Mouse (Mus musculus): Measurements from ENCODE around the gene Tnfrsf1b. TPM values are rescaled to one million over a fixed set of nuclear protein-coding genes. Genes with fewer than 3 reads are reported as not detected.

Tnfrsf1b gene
- polyA plus RNA-seq, 1 experiment from 2014 or later = 2.7 TPM

DNA sequence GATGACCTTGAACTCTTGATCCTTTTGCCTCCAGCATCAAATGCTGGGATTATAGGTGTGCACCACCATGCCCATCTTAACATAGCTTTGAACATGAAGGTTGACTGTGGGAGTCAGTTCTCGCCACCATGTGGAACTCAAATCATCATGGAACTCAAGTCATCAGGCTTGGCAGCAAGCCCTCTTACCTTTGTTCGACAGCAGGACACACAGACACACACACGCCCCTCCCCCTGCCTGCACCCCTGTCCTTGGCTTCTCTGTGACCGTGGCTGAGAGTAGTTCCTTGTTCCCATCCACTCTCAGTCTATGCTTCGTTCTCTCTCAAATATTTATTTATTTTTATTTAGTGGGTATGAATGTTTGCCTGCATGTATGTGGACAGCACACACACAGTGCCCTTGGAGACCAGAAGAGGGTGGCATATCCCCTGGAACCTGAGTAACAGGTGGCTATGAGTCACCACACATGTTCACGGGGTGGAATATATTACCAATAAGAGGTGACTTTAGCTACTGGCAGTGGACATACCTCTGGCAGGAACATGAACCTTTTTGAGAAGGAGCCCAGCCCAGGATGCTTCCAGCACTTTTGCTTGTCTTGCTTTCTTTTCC, 37.5 kb downstream of the Tnfrsf1b start:
- ATAC-seq (ENCODE audit: low FRiP score, low TSS enrichment) (no peak), DNase-seq (no peak)
- Histone ChIP-seq H3K4me3 (replicated peaks; ENCODE audit: low read depth, low read length) (no peak overlapping the region), H3K27ac (replicated peaks; ENCODE audit: low read depth, low read length) (no peak overlapping the region), H3K36me3 (ENCODE audit: control insufficient read depth, insufficient read depth, low read length) (no peaks in the 10 kb centered on the region), H3K9me3 (ENCODE audit: control insufficient read depth, low read length) (no peaks in the 10 kb centered on the region), H3K4me2 (ENCODE audit: low read length) (no peak overlapping the region), H3K27me3 (ENCODE audit: control insufficient read depth, insufficient read depth, low read length) (no peaks in the 10 kb centered on the region), H3K9ac (replicated peaks; ENCODE audit: low read length) (no peak overlapping the region), H3K4me1 (ENCODE audit: control insufficient read depth, insufficient read depth, low read length) (no peaks in the 10 kb centered on the region)
- WGBS = 85% methylated on average over 6 of the region's 6 CpGs

DNA sequence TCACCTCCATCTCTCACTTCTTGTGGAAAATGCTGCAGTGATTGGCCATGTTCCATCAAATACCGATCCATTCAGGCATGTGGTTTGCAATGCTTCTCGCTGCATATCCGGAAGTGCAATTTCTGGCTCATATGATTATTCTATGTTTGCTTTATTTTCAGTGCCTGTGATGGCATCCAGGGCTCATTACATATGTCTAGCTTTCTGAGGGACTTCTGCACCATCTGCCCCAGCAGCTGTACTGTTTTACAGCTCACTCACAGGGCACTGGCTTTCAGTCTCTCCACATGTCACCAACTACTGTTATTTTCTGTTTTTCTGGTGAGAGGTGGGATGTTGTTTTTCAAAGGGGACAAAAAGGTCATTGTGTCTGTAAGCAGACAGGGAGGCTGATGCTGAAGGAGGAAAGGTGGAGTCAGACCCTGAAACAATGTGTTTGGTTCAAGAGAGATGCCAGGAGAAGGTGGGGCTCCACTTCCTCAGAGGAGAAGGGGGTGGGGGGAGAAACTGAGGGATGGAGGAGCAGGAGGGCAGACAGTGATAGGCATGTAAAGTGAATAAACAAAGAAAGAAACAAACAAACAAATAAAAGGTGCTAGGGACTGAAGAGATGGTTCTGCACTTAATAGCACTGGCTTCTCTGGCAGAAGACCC, 38.8 kb downstream of the Tnfrsf1b start:
- H3K27ac ChIP-seq (replicated peaks; ENCODE audit: low read depth, low read length) = no peak overlapping the region
- 91% methylated on average over 3 of the region's 3 CpGs for WGBS
- H3K4me3 ChIP-seq (replicated peaks; ENCODE audit: low read depth, low read length) = no peak overlapping the region
- H3K27me3 ChIP-seq (ENCODE audit: control insufficient read depth, insufficient read depth, low read length) = no peaks in the 10 kb centered on the region
- no peaks in the 10 kb centered on the region for H3K36me3 ChIP-seq (ENCODE audit: control insufficient read depth, insufficient read depth, low read length)
- H3K9me3 ChIP-seq (ENCODE audit: control insufficient read depth, low read length) = no peaks in the 10 kb centered on the region
- H3K4me2 ChIP-seq (ENCODE audit: low read length) = no peak overlapping the region
- H3K9ac ChIP-seq (replicated peaks; ENCODE audit: low read length) = no peak overlapping the region
- ATAC-seq (ENCODE audit: low FRiP score, low TSS enrichment) (no peak), DNase-seq (no peak)
- no peaks in the 10 kb centered on the region for H3K4me1 ChIP-seq (ENCODE audit: control insufficient read depth, insufficient read depth, low read length)

DNA sequence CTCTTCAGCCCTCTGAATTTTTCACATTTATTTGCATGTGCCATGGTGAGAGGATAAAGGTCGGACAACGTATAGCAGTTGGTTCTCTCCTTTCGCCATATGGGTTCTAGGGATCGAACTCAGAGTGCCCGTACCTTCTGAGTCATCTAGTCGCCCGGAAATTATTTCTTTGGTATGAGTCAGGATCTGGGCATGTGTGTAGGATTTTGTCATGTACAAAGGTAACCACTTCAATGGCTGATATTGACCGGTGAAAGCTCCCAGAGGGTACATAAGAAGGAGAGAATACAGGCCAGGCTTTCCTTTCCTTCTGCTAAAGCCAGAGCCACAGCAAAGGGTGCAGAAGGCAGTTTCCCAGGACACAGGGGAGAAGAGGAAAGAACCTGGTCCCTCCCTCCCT, 41.9 kb downstream of the Tnfrsf1b start:
- Histone ChIP-seq H3K36me3 (ENCODE audit: control insufficient read depth, insufficient read depth, low read length) (no peaks in the 10 kb centered on the region), H3K4me3 (replicated peaks; ENCODE audit: low read depth, low read length) (no peak overlapping the region), H3K4me2 (ENCODE audit: low read length) (no peak overlapping the region), H3K4me1 (ENCODE audit: control insufficient read depth, insufficient read depth, low read length) (no peaks in the 10 kb centered on the region), H3K27me3 (ENCODE audit: control insufficient read depth, insufficient read depth, low read length) (no peaks in the 10 kb centered on the region), H3K9me3 (ENCODE audit: control insufficient read depth, low read length) (no peaks in the 10 kb centered on the region), H3K27ac (replicated peaks; ENCODE audit: low read depth, low read length) (no peak overlapping the region), H3K9ac (replicated peaks; ENCODE audit: low read length) (no peak overlapping the region)
- no peak for DNase-seq
- ATAC-seq (ENCODE audit: low FRiP score, low TSS enrichment) = no peak
- 92% methylated on average over 8 of the region's 8 CpGs for WGBS

DNA sequence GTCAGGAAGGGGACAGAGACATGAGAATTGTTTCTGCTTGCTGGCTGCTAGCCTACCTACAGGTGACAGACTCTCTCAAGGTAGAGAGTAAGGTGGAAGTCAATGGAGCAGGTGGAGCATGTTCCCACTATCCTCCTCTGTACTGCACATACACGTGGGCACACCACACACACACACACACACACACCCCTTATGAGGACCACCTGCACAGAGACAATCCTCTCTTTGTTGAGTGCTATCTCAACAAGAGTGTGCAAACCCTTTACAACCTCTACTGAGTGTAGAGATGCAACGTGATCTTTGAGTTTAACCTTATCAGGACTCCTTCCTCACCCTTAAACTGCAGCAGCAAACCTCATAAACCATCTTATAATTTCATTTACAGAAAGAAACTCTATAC, 43.4 kb downstream of the Tnfrsf1b start:
- no peak overlapping the region for H3K9ac ChIP-seq (replicated peaks; ENCODE audit: low read length)
- ATAC-seq (ENCODE audit: low FRiP score, low TSS enrichment) = no peak
- 63% methylated on average over 2 of the region's 2 CpGs for WGBS

DNA sequence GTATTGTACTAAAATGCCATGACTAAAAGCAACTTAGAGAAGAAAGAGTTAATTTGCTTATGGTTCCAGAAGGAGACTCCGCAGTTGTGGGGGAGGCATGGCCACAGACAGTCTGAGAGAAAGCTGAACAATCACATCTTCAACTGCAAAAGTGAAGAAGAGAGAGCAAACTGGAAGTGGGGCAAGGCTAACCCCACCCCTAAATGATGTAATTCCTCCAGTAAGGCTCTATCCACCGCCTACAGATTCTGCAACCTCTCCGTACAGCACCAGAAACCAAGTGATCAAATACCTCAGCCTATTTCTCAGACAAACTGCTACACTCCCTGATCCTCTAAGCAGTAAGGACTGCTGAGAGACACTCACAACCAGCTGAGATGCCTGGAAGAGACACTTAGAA, 45.2 kb downstream of the Tnfrsf1b start:
- Histone ChIP-seq H3K36me3 (ENCODE audit: control insufficient read depth, insufficient read depth, low read length) (no peaks in the 10 kb centered on the region), H3K4me3 (replicated peaks; ENCODE audit: low read depth, low read length) (no peak overlapping the region), H3K27ac (replicated peaks; ENCODE audit: low read depth, low read length) (no peak overlapping the region), H3K4me2 (ENCODE audit: low read length) (no peak overlapping the region), H3K27me3 (ENCODE audit: control insufficient read depth, insufficient read depth, low read length) (no peaks in the 10 kb centered on the region), H3K9me3 (ENCODE audit: control insufficient read depth, low read length) (no peaks in the 10 kb centered on the region), H3K4me1 (ENCODE audit: control insufficient read depth, insufficient read depth, low read length) (no peaks in the 10 kb centered on the region), H3K9ac (replicated peaks; ENCODE audit: low read length) (no peak overlapping the region)
- 75% methylated on average over 3 of the region's 3 CpGs for WGBS
- no peak for ATAC-seq (ENCODE audit: low FRiP score, low TSS enrichment)
- no peak for DNase-seq

More for the DNA sequence above, 43.4 kb downstream of the Tnfrsf1b start:
- H3K9me3 ChIP-seq (ENCODE audit: control insufficient read depth, low read length) = no peaks in the 10 kb centered on the region
- H3K27me3 ChIP-seq (ENCODE audit: control insufficient read depth, insufficient read depth, low read length) = no peaks in the 10 kb centered on the region
- no peak for DNase-seq
- H3K4me1 ChIP-seq (ENCODE audit: control insufficient read depth, insufficient read depth, low read length) = no peaks in the 10 kb centered on the region
- H3K27ac ChIP-seq (replicated peaks; ENCODE audit: low read depth, low read length) = no peak overlapping the region
- H3K36me3 ChIP-seq (ENCODE audit: control insufficient read depth, insufficient read depth, low read length) = no peaks in the 10 kb centered on the region
- no peak overlapping the region for H3K4me3 ChIP-seq (replicated peaks; ENCODE audit: low read depth, low read length)
- no peak overlapping the region for H3K4me2 ChIP-seq (ENCODE audit: low read length)

DNA sequence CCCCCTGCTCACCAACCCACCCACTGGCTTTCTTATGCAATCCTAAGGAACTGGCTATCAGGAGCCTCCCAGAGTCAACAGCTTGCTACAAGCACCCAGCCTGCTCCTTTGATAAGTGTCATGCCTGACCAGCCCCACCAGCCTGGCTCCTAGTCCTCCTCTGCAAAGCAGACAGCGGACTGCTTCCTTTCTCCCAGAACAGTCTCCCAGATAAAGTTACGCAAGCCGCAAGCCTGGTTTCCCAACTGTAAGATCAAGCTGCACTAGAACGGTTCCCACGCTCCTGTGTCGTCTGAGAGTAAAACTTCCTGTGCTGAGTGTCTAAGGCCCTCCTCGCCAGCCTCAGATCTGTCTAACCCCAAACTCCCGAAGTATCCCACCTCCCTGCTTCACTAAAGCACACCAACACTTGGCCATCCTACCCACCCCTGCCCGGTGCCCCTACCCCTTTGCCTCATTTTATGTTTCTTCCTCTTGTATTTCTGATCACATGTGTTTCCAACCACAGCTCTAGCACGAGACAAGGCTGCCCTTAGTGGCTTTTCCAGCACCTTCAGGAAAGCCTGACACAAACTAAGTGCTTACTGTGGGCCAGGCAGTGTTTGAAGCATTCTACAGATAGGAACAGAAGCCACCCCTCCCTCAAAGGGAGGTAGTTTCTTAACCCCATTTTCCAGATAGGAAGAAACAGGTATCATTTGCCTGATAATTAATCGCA, 46.5 kb downstream of the Tnfrsf1b start:
- Histone ChIP-seq H3K9ac (replicated peaks; ENCODE audit: low read length) (no peak overlapping the region), H3K4me3 (replicated peaks; ENCODE audit: low read depth, low read length) (no peak overlapping the region), H3K27ac (replicated peaks; ENCODE audit: low read depth, low read length) (no peak overlapping the region), H3K4me2 (ENCODE audit: low read length) (no peak overlapping the region), H3K4me1 (ENCODE audit: control insufficient read depth, insufficient read depth, low read length) (no peaks in the 10 kb centered on the region), H3K36me3 (ENCODE audit: control insufficient read depth, insufficient read depth, low read length) (no peaks in the 10 kb centered on the region), H3K27me3 (ENCODE audit: control insufficient read depth, insufficient read depth, low read length) (no peaks in the 10 kb centered on the region), H3K9me3 (ENCODE audit: control insufficient read depth, low read length) (no peaks in the 10 kb centered on the region)
- ATAC-seq (ENCODE audit: low FRiP score, low TSS enrichment) (no peak), DNase-seq (no peak)
- 54% methylated on average over 11 of the region's 11 CpGs for WGBS

DNA sequence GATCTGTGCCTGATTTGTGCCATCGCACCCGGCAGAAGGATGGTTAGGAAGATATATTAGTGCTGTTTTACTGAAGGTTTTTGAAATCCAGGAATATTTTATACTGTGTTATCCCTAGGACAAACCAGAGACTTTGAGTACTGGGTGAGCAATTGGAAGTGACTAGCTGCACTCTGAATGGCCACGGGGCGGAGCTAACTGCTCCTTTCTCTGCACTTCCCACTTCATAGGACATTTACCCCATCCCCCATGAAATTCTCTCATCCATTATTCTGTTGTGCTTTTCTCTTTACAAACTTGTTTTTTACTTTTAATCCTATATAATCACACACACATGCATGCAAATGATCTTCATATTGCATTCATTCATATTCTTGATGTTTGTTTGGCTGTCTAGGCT, 50.1 kb downstream of the Tnfrsf1b start:
- H3K36me3 ChIP-seq (ENCODE audit: control insufficient read depth, insufficient read depth, low read length) = no peaks in the 10 kb centered on the region
- 85% methylated on average over 4 of the region's 4 CpGs for WGBS

DNA sequence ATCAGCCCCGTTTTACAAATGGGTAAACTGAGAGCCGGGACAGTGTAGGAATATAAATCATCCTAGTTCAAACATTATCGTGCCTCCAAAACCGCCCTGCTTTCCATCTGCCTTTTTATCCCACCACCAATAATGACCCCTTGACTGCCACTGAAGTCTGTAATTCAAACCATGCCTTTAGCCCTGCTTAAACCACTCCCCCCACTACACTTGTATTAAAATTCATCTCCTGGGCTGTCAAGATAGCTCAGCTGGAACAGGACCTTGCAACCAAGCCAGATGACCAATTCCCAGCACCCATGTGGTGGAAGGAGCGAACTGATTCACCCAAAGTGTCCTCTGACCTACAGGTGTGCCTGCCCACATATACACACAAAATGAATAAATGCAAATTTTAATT, 51.5 kb downstream of the Tnfrsf1b start:
- H3K36me3 ChIP-seq (ENCODE audit: control insufficient read depth, insufficient read depth, low read length) = no peaks in the 10 kb centered on the region

More for the DNA sequence above, 50.1 kb downstream of the Tnfrsf1b start:
- no peaks in the 10 kb centered on the region for H3K27me3 ChIP-seq (ENCODE audit: control insufficient read depth, insufficient read depth, low read length)
- H3K4me1 ChIP-seq (ENCODE audit: control insufficient read depth, insufficient read depth, low read length) = peaks cover 9% of the 10 kb centered on the region; the same call in 1 of the 2 replicates
- DNase-seq (no peak), ATAC-seq (ENCODE audit: low FRiP score, low TSS enrichment) (no peak)
- no peak overlapping the region for H3K4me2 ChIP-seq (ENCODE audit: low read length)
- no peak overlapping the region for H3K4me3 ChIP-seq (replicated peaks; ENCODE audit: low read depth, low read length)
- no peak overlapping the region for H3K27ac ChIP-seq (replicated peaks; ENCODE audit: low read depth, low read length)
- no peaks in the 10 kb centered on the region for H3K9me3 ChIP-seq (ENCODE audit: control insufficient read depth, low read length)
- H3K9ac ChIP-seq (replicated peaks; ENCODE audit: low read length) = no peak overlapping the region

More for the DNA sequence above, 51.5 kb downstream of the Tnfrsf1b start:
- H3K4me1 ChIP-seq (ENCODE audit: control insufficient read depth, insufficient read depth, low read length) = peaks cover 9% of the 10 kb centered on the region; the same call in 1 of the 2 replicates
- H3K9ac ChIP-seq (replicated peaks; ENCODE audit: low read length) = no peak overlapping the region
- H3K27ac ChIP-seq (replicated peaks; ENCODE audit: low read depth, low read length) = no peak overlapping the region
- no peaks in the 10 kb centered on the region for H3K9me3 ChIP-seq (ENCODE audit: control insufficient read depth, low read length)
- ATAC-seq (ENCODE audit: low FRiP score, low TSS enrichment) (peak; percentile 57; the same call in 1 of the 2 replicates), DNase-seq (no peak)
- no peaks in the 10 kb centered on the region for H3K27me3 ChIP-seq (ENCODE audit: control insufficient read depth, insufficient read depth, low read length)
- WGBS = 20% methylated on average over 5 of the region's 5 CpGs
- H3K4me2 ChIP-seq (ENCODE audit: low read length) = peak overlapping the region; percentile 39
- H3K4me3 ChIP-seq (replicated peaks; ENCODE audit: low read depth, low read length) = peak overlapping the region; percentile 88

All from midbrain, embryonic 14.5 days (tissue).